Mouse (Mus musculus): ENCODE results near the gene Osgin1. TPM values are rescaled to one million over a fixed set of nuclear protein-coding genes. Genes with fewer than 3 reads are reported as not detected.
A peak's percentile ranks its signal among the peaks of the same experiment; 100 is the strongest.

The Osgin1 gene
- polyA plus RNA-seq, 1 experiment from 2014 or later, result 0.35 TPM

GRCm38 (mm10) chr8:119438876-119439275, 5.0 kb downstream of the Osgin1 start:
- 82% methylated on average over 6 of the region's 6 CpGs for WGBS
- H3K9ac ChIP-seq, result no peak overlapping the region

DNA sequence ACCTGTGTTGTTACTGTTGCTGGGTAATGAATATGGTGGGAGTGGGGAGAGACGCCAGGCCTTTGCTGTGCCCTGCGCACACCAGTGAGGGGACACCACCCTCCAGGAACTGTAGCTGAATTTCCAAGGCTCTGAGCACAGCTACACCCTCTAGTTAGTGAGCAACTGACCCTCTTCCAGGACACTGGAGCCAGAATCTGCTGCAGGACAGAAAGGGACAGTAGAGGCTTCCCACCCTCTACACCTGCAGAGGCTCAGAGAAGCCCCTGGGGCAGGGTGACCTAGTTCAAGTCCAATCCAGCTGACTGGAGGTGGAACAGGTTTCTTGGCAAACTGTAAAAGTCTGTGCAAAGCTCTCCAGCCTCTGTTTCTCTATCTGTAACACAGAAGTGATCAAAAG, 5.5 kb downstream of the Osgin1 start:
- peaks cover 7% of the 10 kb centered on the region; the same call in 1 of the 2 replicates for H3K4me1 ChIP-seq (replicated peaks; ENCODE audit: control insufficient read depth, insufficient read depth, low read length)
- H3K9ac ChIP-seq, result no peak overlapping the region
- no peaks in the 10 kb centered on the region for H3K27me3 ChIP-seq (ENCODE audit: control insufficient read depth, insufficient read depth, low read length)
- no peak overlapping the region for H3K4me2 ChIP-seq (replicated peaks)
- H3K4me3 ChIP-seq (replicated peaks; ENCODE audit: low read length), result no peak overlapping the region
- H3K9me3 ChIP-seq (ENCODE audit: control insufficient read depth, low read length), result no peaks in the 10 kb centered on the region
- DNase-seq (ENCODE audit: low spot score), result no peak
- ATAC-seq (ENCODE audit: low FRiP score), result no peak
- no peak overlapping the region for H3K27ac ChIP-seq
- WGBS, result 97% methylated on average over 2 of the region's 2 CpGs
- H3K36me3 ChIP-seq (replicated peaks; ENCODE audit: control insufficient read depth, insufficient read depth), result no peaks in the 10 kb centered on the region

More at GRCm38 (mm10) chr8:119438876-119439275, 5.0 kb downstream of the Osgin1 start:
- Histone ChIP-seq H3K36me3 (replicated peaks; ENCODE audit: control insufficient read depth, insufficient read depth) (no peaks in the 10 kb centered on the region), H3K4me3 (replicated peaks; ENCODE audit: low read length) (no peak overlapping the region), H3K27ac (no peak overlapping the region), H3K4me2 (replicated peaks) (no peak overlapping the region), H3K27me3 (ENCODE audit: control insufficient read depth, insufficient read depth, low read length) (no peaks in the 10 kb centered on the region), H3K4me1 (replicated peaks; ENCODE audit: control insufficient read depth, insufficient read depth, low read length) (peaks cover 7% of the 10 kb centered on the region; the same call in 1 of the 2 replicates), H3K9me3 (ENCODE audit: control insufficient read depth, low read length) (no peaks in the 10 kb centered on the region)
- DNase-seq (ENCODE audit: low spot score) (no peak), ATAC-seq (ENCODE audit: low FRiP score) (no peak)

GRCm38 (mm10) chr8:119439893-119440249, 5.9 kb downstream of the Osgin1 start:
- WGBS, result 36% methylated on average over 7 of the region's 7 CpGs
- H3K9ac ChIP-seq, result no peak overlapping the region
- H3K9me3 ChIP-seq (ENCODE audit: control insufficient read depth, low read length), result no peaks in the 10 kb centered on the region
- peak; percentile 47; the same call in 1 of the 2 replicates for ATAC-seq (ENCODE audit: low FRiP score)
- no peak for DNase-seq (ENCODE audit: low spot score)
- H3K4me2 ChIP-seq (replicated peaks), result no peak overlapping the region
- no peaks in the 10 kb centered on the region for H3K36me3 ChIP-seq (replicated peaks; ENCODE audit: control insufficient read depth, insufficient read depth)
- no peak overlapping the region for H3K27ac ChIP-seq
- H3K4me3 ChIP-seq (replicated peaks; ENCODE audit: low read length), result no peak overlapping the region
- H3K27me3 ChIP-seq (ENCODE audit: control insufficient read depth, insufficient read depth, low read length), result no peaks in the 10 kb centered on the region
- H3K4me1 ChIP-seq (replicated peaks; ENCODE audit: control insufficient read depth, insufficient read depth, low read length), result peaks cover 7% of the 10 kb centered on the region; the same call in 1 of the 2 replicates

DNA sequence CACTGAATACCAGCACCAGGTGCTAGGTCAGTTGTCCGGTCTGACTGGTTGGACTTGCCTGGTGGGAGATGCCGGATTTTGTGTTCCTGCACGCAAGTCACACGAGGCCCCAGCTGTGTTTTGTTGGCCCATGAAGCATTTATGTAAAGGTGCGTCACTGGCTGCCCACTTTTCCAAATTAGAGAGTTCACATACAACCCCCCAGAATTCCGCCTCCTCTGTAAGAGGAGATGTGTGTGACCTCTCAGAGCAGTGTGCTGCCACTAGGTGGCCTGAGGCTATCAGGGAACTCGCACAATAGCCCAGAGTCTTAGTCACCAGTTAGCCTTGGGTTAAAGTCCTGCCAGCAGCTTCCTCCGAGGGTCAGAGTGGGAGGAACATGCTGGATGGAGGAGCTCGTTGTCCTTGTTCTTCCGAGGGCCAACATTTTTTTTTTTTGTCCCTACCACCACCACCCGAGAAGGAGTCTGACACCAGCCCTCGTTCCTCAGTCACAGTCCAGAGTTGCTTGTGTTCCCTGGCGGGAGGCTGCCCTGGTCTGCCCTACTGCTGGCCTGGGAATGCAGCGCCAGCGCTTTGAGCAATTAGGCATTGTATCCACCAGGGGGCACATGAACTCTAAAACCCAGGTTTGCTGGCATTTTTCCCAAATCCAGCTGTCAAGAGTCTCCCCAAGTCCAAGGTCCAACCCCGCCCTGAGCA, 6.5 kb downstream of the Osgin1 start:
- Histone ChIP-seq H3K36me3 (replicated peaks; ENCODE audit: control insufficient read depth, insufficient read depth) (no peaks in the 10 kb centered on the region), H3K9me3 (ENCODE audit: control insufficient read depth, low read length) (no peaks in the 10 kb centered on the region), H3K4me2 (replicated peaks) (0 out of 2 replicates have a peak overlapping the region, but pooled peaks have one; percentile 9), H3K4me1 (replicated peaks; ENCODE audit: control insufficient read depth, insufficient read depth, low read length) (peaks cover 7% of the 10 kb centered on the region; the same call in 1 of the 2 replicates), H3K27me3 (ENCODE audit: control insufficient read depth, insufficient read depth, low read length) (no peaks in the 10 kb centered on the region), H3K27ac (no peak overlapping the region), H3K9ac (no peak overlapping the region), H3K4me3 (replicated peaks; ENCODE audit: low read length) (no peak overlapping the region)
- 11% methylated on average over 16 of the region's 16 CpGs for WGBS
- DNase-seq (ENCODE audit: low spot score) (peak; percentile 84), ATAC-seq (ENCODE audit: low FRiP score) (no peak)

DNA sequence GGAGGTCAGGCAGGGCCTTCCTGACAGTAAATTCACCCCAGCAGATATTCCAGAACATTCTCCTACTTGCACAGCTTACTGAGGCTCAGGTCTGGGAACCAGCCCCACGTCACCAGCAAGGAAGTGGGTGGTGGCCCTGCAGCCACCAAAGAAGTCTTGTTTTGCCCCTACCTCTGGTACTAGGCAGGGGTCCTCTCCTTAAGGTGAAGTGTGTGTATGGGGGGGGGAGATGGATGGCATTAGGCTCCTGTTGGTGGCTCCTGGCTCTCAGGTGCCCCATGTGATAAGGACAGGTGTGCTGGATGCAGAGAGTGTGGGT, 7.0 kb downstream of the Osgin1 start:
- Histone ChIP-seq H3K9me3 (ENCODE audit: control insufficient read depth, low read length) (no peaks in the 10 kb centered on the region), H3K27ac (no peak overlapping the region), H3K4me3 (replicated peaks; ENCODE audit: low read length) (no peak overlapping the region), H3K27me3 (ENCODE audit: control insufficient read depth, insufficient read depth, low read length) (no peaks in the 10 kb centered on the region), H3K36me3 (replicated peaks; ENCODE audit: control insufficient read depth, insufficient read depth) (no peaks in the 10 kb centered on the region), H3K4me2 (replicated peaks) (no peak overlapping the region), H3K9ac (no peak overlapping the region), H3K4me1 (replicated peaks; ENCODE audit: control insufficient read depth, insufficient read depth, low read length) (peaks cover 7% of the 10 kb centered on the region; the same call in 1 of the 2 replicates)
- 0 out of 2 replicates have a peak, but pooled peaks have one; percentile 16 for ATAC-seq (ENCODE audit: low FRiP score)
- 45% methylated on average over 1 of the region's 1 CpGs for WGBS
- DNase-seq (ENCODE audit: low spot score), result no peak

DNA sequence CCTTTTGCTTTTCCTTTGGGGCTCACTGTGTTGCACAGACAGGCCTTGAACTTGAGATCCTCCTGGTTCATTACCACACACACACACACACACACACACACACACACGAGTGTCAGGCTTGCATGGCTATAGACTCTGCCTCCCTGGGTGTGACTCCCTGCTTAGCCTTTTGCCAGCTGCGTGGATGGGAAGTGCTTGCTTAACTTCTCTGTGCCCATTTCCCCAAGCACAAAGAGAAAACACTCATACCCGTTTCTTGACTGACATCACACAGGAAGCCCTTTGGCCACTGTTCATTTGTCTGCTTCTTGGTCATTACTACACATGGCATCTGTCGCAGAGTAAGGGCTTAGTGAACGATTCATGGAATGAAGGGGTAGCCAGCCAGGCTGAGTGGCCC, 8.1 kb downstream of the Osgin1 start:
- Histone ChIP-seq H3K9ac (no peak overlapping the region), H3K27me3 (ENCODE audit: control insufficient read depth, insufficient read depth, low read length) (no peaks in the 10 kb centered on the region), H3K36me3 (replicated peaks; ENCODE audit: control insufficient read depth, insufficient read depth) (no peaks in the 10 kb centered on the region), H3K4me2 (replicated peaks) (no peak overlapping the region), H3K4me1 (replicated peaks; ENCODE audit: control insufficient read depth, insufficient read depth, low read length) (peaks cover 7% of the 10 kb centered on the region; the same call in 1 of the 2 replicates), H3K27ac (no peak overlapping the region), H3K9me3 (ENCODE audit: control insufficient read depth, low read length) (no peaks in the 10 kb centered on the region), H3K4me3 (replicated peaks; ENCODE audit: low read length) (no peak overlapping the region)
- ATAC-seq (ENCODE audit: low FRiP score) (no peak), DNase-seq (ENCODE audit: low spot score) (no peak)
- 67% methylated on average over 5 of the region's 5 CpGs for WGBS

- Histone ChIP-seq H3K4me3 (replicated peaks; ENCODE audit: low read length) (no peak overlapping the region), H3K4me2 (replicated peaks) (no peak overlapping the region), H3K36me3 (replicated peaks; ENCODE audit: control insufficient read depth, insufficient read depth) (no peaks in the 10 kb centered on the region), H3K9me3 (ENCODE audit: control insufficient read depth, low read length) (no peaks in the 10 kb centered on the region), H3K9ac (no peak overlapping the region), H3K27me3 (ENCODE audit: control insufficient read depth, insufficient read depth, low read length) (peaks cover under 1% of the 10 kb centered on the region; the same call in 1 of the 2 replicates), H3K4me1 (replicated peaks; ENCODE audit: control insufficient read depth, insufficient read depth, low read length) (peaks cover 7% of the 10 kb centered on the region; the same call in 1 of the 2 replicates), H3K27ac (no peak overlapping the region)
- no peak for DNase-seq (ENCODE audit: low spot score)
- no peak for ATAC-seq (ENCODE audit: low FRiP score)
- WGBS, result 93% methylated on average over 8 of the region's 8 CpGs
Measured at GRCm38 (mm10) chr8:119442970-119443369, 9.0 kb downstream of the Osgin1 start.

- no peaks in the 10 kb centered on the region for H3K4me1 ChIP-seq (replicated peaks; ENCODE audit: control insufficient read depth, insufficient read depth, low read length)
- H3K4me3 ChIP-seq (replicated peaks; ENCODE audit: low read length), result peak within 1 kb of the TSS; percentile 72
- H3K9ac ChIP-seq, result peak within 1 kb of the TSS; percentile 79
- H3K4me2 ChIP-seq (replicated peaks), result peak within 1 kb of the TSS; percentile 87
- peaks cover 8% of the 10 kb centered on the region; the same call in 1 of the 2 replicates for H3K27me3 ChIP-seq (ENCODE audit: control insufficient read depth, insufficient read depth, low read length)
- ATAC-seq (ENCODE audit: low FRiP score) (peak; percentile 69), DNase-seq (ENCODE audit: low spot score) (peak; percentile 87)
- no peak within 1 kb of the TSS for H3K27ac ChIP-seq
- H3K36me3 ChIP-seq (replicated peaks; ENCODE audit: control insufficient read depth, insufficient read depth), result no peaks in the 10 kb centered on the region
- H3K9me3 ChIP-seq (ENCODE audit: control insufficient read depth, low read length), result no peaks in the 10 kb centered on the region
- WGBS, result 4% methylated on average over 26 of the region's 52 CpGs
Measured at GRCm38 (mm10) chr8:119446211-119446989, 12.5 kb downstream of the Osgin1 start, which contains the start of gene Necab2. Gene Necab2, plus strand, starts transcription at chr8:119446719.

GRCm38 (mm10) chr8:119446990-119447780, 13.3 kb downstream of the Osgin1 start:
- Histone ChIP-seq H3K9ac (peak overlapping the region; percentile 79), H3K4me1 (replicated peaks; ENCODE audit: control insufficient read depth, insufficient read depth, low read length) (no peaks in the 10 kb centered on the region), H3K27me3 (ENCODE audit: control insufficient read depth, insufficient read depth, low read length) (peaks cover 8% of the 10 kb centered on the region; the same call in 1 of the 2 replicates), H3K4me3 (replicated peaks; ENCODE audit: low read length) (peak overlapping the region; percentile 72), H3K27ac (no peak overlapping the region), H3K9me3 (ENCODE audit: control insufficient read depth, low read length) (no peaks in the 10 kb centered on the region), H3K4me2 (replicated peaks) (peak overlapping the region; percentile 87), H3K36me3 (replicated peaks; ENCODE audit: control insufficient read depth, insufficient read depth) (no peaks in the 10 kb centered on the region)
- ATAC-seq (ENCODE audit: low FRiP score), result peak; percentile 38
- DNase-seq (ENCODE audit: low spot score), result peak; percentile 49
- under 1% methylated on average over 39 of the region's 80 CpGs for WGBS
